Mouse (Mus musculus): ENCODE measurements around the gene Fnip1. TPM values are rescaled to one million over a fixed set of nuclear protein-coding genes. Genes with fewer than 3 reads are reported as not detected.
A peak's percentile ranks its signal among the peaks of the same experiment; 100 is the strongest.

The Fnip1 gene
- polyA plus RNA-seq, 1 experiment from 2014 or later: 8.3 TPM

GRCm38 (mm10) chr11:54554970-54555369 is 117.0 kb downstream of the Fnip1 start:
- no peak overlapping the region for H3K27ac ChIP-seq
- TF ChIP-seq CTCF (IDR thresholded peaks at IDR 0.05; ENCODE audit: low read depth): no peak
- H3K36me3 ChIP-seq (ENCODE audit: insufficient read depth, low read length): no peaks in the 10 kb centered on the region
- WGBS: 81% methylated on average over 2 of the region's 2 CpGs
- H3K9ac ChIP-seq (ENCODE audit: low read depth, low read length): no peak overlapping the region
- ATAC-seq (replicated peaks; ENCODE audit: low FRiP score, low read depth) (no peak), DNase-seq (ENCODE audit: low spot score) (no peak)
- no peaks in the 10 kb centered on the region for H3K9me3 ChIP-seq (replicated peaks; ENCODE audit: low read length)
- no peaks in the 10 kb centered on the region for H3K27me3 ChIP-seq (ENCODE audit: insufficient read depth, low read length)
- no peaks in the 10 kb centered on the region for H3K4me1 ChIP-seq (replicated peaks; ENCODE audit: insufficient read depth, low read length)
- H3K4me2 ChIP-seq (ENCODE audit: low read length): no peak overlapping the region
- H3K4me3 ChIP-seq (replicated peaks; ENCODE audit: low read depth, low read length): no peak overlapping the region

GRCm38 (mm10) chr11:54562761-54563160 is 124.8 kb downstream of the Fnip1 start:
- peak; percentile 27 for DNase-seq (ENCODE audit: low spot score)

More at GRCm38 (mm10) chr11:54562761-54563160, 124.8 kb downstream of the Fnip1 start:
- H3K36me3 ChIP-seq (ENCODE audit: insufficient read depth, low read length): no peaks in the 10 kb centered on the region
- no peaks in the 10 kb centered on the region for H3K4me1 ChIP-seq (replicated peaks; ENCODE audit: insufficient read depth, low read length)
- no peak overlapping the region for H3K4me2 ChIP-seq (ENCODE audit: low read length)
- ATAC-seq (replicated peaks; ENCODE audit: low FRiP score, low read depth): no peak
- H3K4me3 ChIP-seq (replicated peaks; ENCODE audit: low read depth, low read length): no peak overlapping the region
- no peak overlapping the region for H3K9ac ChIP-seq (ENCODE audit: low read depth, low read length)
- peak; percentile 45; the same call in 1 of the 2 replicates for TF ChIP-seq CTCF (IDR thresholded peaks at IDR 0.05; ENCODE audit: low read depth)
- H3K27me3 ChIP-seq (ENCODE audit: insufficient read depth, low read length): no peaks in the 10 kb centered on the region
- H3K9me3 ChIP-seq (replicated peaks; ENCODE audit: low read length): no peaks in the 10 kb centered on the region
- WGBS: 87% methylated on average over 5 of the region's 5 CpGs
- no peak overlapping the region for H3K27ac ChIP-seq

Other genes with a start within 250 kb of the Fnip1 start
- gene Csf2, start 188.5 kb upstream of the Fnip1 start, polyA plus RNA-seq (2015; fragmentation: Nextera tagmentation; extraction: Ambion mirVana): not detected in 2 replicates
- not detected in 2 replicates for gene Il3, start 170.9 kb upstream of the Fnip1 start, polyA plus RNA-seq (2015; fragmentation: Nextera tagmentation; extraction: Ambion mirVana)
- gene Acsl6, start 134.4 kb upstream of the Fnip1 start, polyA plus RNA-seq (2015; fragmentation: Nextera tagmentation; extraction: Ambion mirVana): 0.64 and 0.75 TPM in 2 replicates
- gene Meikin, start 67.5 kb upstream of the Fnip1 start, polyA plus RNA-seq (2015; fragmentation: Nextera tagmentation; extraction: Ambion mirVana): not detected in 2 replicates
- gene Rapgef6, start 84.6 kb downstream of the Fnip1 start, polyA plus RNA-seq (2015; fragmentation: Nextera tagmentation; extraction: Ambion mirVana): 20.3 and 20.9 TPM in 2 replicates